Mouse (Mus musculus) lung, adult 2 months (tissue): ENCODE results near the gene 1700034J05Rik. TPM values are rescaled to one million over a fixed set of nuclear protein-coding genes. Genes with fewer than 3 reads are reported as not detected.

Source experiments
- DNase-seq: peaks from one replicate; pipeline ENCODE4 v3.0.0; 2022
- H3K4me1 ChIP-seq: fragments of 200-500 bp; 2 replicates; pipeline ENCODE4 v1.6.1; 2011; ENCODE audit warnings: low read length; ENCODE audit not compliant: control insufficient read depth, insufficient read depth
- H3K4me3 ChIP-seq: fragments of 200-500 bp; replicated peaks from 2 replicates; pipeline ENCODE3; 2011; ENCODE audit warnings: low read depth, mild to moderate bottlenecking, control low read depth, low read length; ENCODE audit errors: extremely low read depth
- CTCF ChIP-seq: fragments of 200-500 bp; IDR thresholded peaks from 2 replicates; pipeline ENCODE4 v1.5.1; 2011; ENCODE audit warnings: mild to moderate bottlenecking, low read length, control low read depth; ENCODE audit not compliant: insufficient read depth
- POLR2A ChIP-seq: fragments of 200-500 bp; IDR thresholded peaks from 2 replicates; pipeline ENCODE4 v1.6.1; 2011; ENCODE audit warnings: low read depth, mild to moderate bottlenecking, control low read depth, low read length, borderline replicate concordance; ENCODE audit errors: extremely low read depth
- WGBS: fragments of 180-500 bp; shearing (Covaris S2); methylation state at CpG from one replicate; pipeline ENCODE4 v1.1.7; 2018; 5-methylcytosine and 5-hydroxymethylcytosine counted together
- polyA plus RNA-seq: library from polyadenylated mRNA; depleted of rRNA; stranded (reverse); fragments of >200 nt; gene quantifications from 2 replicates; pipeline ENCODE4 v1.2.3, GENCODE M21; 2012

The 1700034J05Rik gene
- polyA plus RNA-seq, 1 experiment: not detected

- DNase-seq: no peak
- no peak for TF ChIP-seq CTCF
- no peak for TF ChIP-seq POLR2A
- WGBS: 38% methylated on average over 1 of the region's 1 CpGs
- peaks cover 13% of the 10 kb centered on the region for H3K4me1 ChIP-seq
- no peak overlapping the region for H3K4me3 ChIP-seq
Observed at GRCm38 (mm10) chr6:146979115-146979744, 25.0 kb upstream of the 1700034J05Rik start.

DNA sequence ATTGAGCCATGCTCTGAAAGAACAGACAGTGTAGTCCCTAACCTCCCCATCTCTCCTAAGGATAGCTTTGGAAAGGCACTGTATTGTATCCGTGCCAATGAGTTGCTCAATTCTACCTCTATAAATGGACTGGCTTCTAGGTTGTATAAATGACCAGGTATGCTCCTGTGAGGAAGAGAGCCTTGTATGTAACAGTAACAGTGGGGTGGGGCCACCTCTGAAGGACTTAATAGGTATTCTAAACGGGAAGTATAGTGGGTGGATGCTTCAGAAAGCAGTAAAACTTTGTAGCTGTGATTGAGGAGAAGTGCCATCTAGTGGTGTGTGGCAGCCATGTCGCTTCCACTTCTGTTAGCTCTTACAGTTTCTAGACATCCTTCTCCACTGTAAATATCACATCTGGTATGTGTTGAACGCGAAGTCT is 24.5 kb upstream of the 1700034J05Rik start:
- DNase-seq: no peak
- Histone ChIP-seq H3K4me1 (peaks cover 13% of the 10 kb centered on the region), H3K4me3 (no peak overlapping the region)
- 32% methylated on average over 5 of the region's 5 CpGs for WGBS
- TF ChIP-seq POLR2A (no peak), CTCF (peak; percentile 26; the same call in 1 of the 2 replicates)

DNA sequence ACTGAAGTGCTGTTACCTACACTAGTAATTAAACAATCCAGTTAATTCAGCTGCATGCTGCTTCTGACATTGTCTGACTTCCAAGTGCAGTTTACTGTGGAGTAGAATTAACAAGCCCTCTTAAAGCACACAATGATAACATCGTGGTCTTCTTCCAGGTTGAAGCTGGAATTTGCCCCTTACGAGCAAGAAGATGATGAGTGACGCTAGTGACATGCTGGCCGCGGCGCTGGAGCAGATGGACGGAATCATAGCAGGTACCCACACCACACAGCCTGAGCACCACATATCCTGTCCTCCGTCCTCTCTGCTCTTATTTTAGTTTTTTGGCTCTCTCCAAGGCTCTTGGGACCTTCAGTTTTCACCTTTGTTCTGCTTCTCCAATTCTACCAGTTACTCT is 22.2 kb upstream of the 1700034J05Rik start:
- Histone ChIP-seq H3K4me1 (peaks cover 13% of the 10 kb centered on the region), H3K4me3 (no peak overlapping the region)
- TF ChIP-seq POLR2A: no peak
- TF ChIP-seq CTCF: no peak
- WGBS: 83% methylated on average over 8 of the region's 8 CpGs
- no peak for DNase-seq

GRCm38 (mm10) chr6:146973830-146974229 is 19.6 kb upstream of the 1700034J05Rik start:
- no peak overlapping the region for H3K4me3 ChIP-seq
- TF ChIP-seq POLR2A (no peak), CTCF (no peak)
- DNase-seq: no peak
- peaks cover 4% of the 10 kb centered on the region for H3K4me1 ChIP-seq

DNA sequence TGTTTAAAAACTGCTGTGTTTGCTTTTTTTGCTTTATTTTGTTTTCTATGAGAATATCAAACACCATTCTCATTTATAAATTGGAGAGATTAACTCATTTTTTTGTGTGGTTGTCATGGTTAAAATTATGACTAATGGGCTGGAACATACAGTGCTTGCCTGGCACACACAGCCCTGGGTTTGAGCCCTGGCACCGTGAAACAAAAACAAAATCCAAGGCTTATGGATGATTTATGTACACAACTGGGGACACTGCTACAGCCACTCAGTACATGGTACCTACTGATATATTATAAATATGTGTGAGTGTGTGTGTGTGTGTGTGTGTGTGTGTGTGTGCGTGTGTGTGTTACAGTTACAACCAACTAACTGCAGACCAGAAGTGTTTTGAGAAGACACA is 19.2 kb upstream of the 1700034J05Rik start:
- H3K4me1 ChIP-seq: no peaks in the 10 kb centered on the region; the same call in 1 of the 2 replicates
- TF ChIP-seq CTCF (no peak), POLR2A (no peak)
- no peak overlapping the region for H3K4me3 ChIP-seq

DNA sequence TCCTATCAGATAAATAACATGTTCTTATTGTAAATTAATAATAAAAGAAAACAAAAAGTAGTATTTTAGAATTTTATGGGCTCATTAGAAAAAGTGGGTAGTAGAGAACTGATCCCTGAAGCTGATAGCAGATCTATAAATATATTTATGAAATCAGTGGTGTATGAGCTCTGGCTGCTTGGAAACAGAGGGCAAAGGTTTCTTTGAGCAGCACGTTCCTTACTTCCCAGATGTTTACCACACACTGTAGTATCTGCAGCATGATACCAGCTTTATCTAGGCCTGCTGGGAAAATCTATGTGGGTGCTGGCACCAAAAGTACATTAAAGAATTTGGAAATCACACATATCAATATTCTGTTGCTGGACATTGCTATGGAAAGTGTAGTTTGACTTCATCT is 18.5 kb upstream of the 1700034J05Rik start:
- DNase-seq: no peak
- Histone ChIP-seq H3K4me1 (no peaks in the 10 kb centered on the region; the same call in 1 of the 2 replicates), H3K4me3 (no peak overlapping the region)
- TF ChIP-seq CTCF (no peak), POLR2A (no peak)
- WGBS: 58% methylated on average over 1 of the region's 1 CpGs

More for the DNA sequence above, 19.2 kb upstream of the 1700034J05Rik start:
- 62% methylated on average over 2 of the region's 2 CpGs for WGBS
- DNase-seq: no peak

DNA sequence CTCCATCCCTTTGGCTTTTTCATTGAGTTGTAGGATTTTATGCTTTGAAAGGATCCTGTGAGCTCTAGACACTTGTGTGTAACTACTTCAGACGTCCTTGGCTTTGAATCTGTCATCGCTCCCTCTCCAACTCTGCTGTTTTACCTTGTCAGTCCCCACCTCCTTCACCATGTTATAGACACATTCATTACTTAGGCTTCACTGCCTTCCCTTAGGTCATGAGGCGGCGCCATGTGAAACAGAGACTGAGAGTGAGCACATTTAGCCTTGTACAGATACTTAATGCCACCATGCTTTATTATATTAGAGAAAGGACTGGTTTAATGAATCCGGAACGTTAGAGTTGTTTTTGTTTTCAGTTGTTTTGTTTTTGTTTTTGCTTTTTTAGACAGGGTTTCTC is 17.8 kb upstream of the 1700034J05Rik start:
- no peak for DNase-seq
- Histone ChIP-seq H3K4me1 (no peaks in the 10 kb centered on the region; the same call in 1 of the 2 replicates), H3K4me3 (no peak overlapping the region)
- WGBS: 81% methylated on average over 6 of the region's 6 CpGs
- no peak for TF ChIP-seq POLR2A
- TF ChIP-seq CTCF: no peak

GRCm38 (mm10) chr6:146971366-146971765 is 17.1 kb upstream of the 1700034J05Rik start:
- TF ChIP-seq POLR2A (no peak), CTCF (no peak)
- Histone ChIP-seq H3K4me1 (peaks cover 3% of the 10 kb centered on the region), H3K4me3 (no peak overlapping the region)
- no peak for DNase-seq
- WGBS: 43% methylated on average over 3 of the region's 3 CpGs

- DNase-seq: no peak
- TF ChIP-seq POLR2A (no peak), CTCF (no peak)
- Histone ChIP-seq H3K4me1 (peaks cover 8% of the 10 kb centered on the region), H3K4me3 (no peak overlapping the region)
- 76% methylated on average over 3 of the region's 3 CpGs for WGBS
Observed at GRCm38 (mm10) chr6:146970811-146971210, 16.6 kb upstream of the 1700034J05Rik start.

GRCm38 (mm10) chr6:146967836-146968235 is 13.6 kb upstream of the 1700034J05Rik start:
- DNase-seq: no peak
- H3K4me3 ChIP-seq: no peak overlapping the region
- no peak for TF ChIP-seq CTCF
- no peak for TF ChIP-seq POLR2A
- peaks cover 8% of the 10 kb centered on the region for H3K4me1 ChIP-seq
- 73% methylated on average over 6 of the region's 6 CpGs for WGBS
